Mouse (Mus musculus): Measurements from ENCODE around the gene Hes3. TPM values are rescaled to one million over a fixed set of nuclear protein-coding genes. Genes with fewer than 3 reads are reported as not detected.

The Hes3 gene
- polyA plus RNA-seq, 1 experiment from 2014 or later = not detected

- H3K9ac ChIP-seq (ENCODE audit: low read length) = no peak overlapping the region
- H3K4me1 ChIP-seq (ENCODE audit: control insufficient read depth, insufficient read depth, low read length) = peaks cover 19% of the 10 kb centered on the region
- H3K4me2 ChIP-seq (ENCODE audit: low read depth, low read length) = no peak overlapping the region
- no peak overlapping the region for H3K4me3 ChIP-seq (replicated peaks; ENCODE audit: low read length)
- peaks cover 19% of the 10 kb centered on the region for H3K27me3 ChIP-seq (ENCODE audit: control insufficient read depth, insufficient read depth, low read length)
- no peak overlapping the region for H3K27ac ChIP-seq (ENCODE audit: low read length)
- H3K9me3 ChIP-seq (replicated peaks; ENCODE audit: control insufficient read depth, low read length) = no peaks in the 10 kb centered on the region
- 55% methylated on average over 10 of the region's 10 CpGs for WGBS
- no peak for ATAC-seq (ENCODE audit: insufficient read depth, low FRiP score)
- H3K36me3 ChIP-seq (ENCODE audit: control insufficient read depth, insufficient read depth, low read length) = no peaks in the 10 kb centered on the region
These were observed 14.8 kb downstream of the Hes3 start for GRCm38 (mm10) chr4:152276389-152277347.

GRCm38 (mm10) chr4:152274681-152275131 lies 16.8 kb downstream of the Hes3 start:
- 2% methylated on average over 20 of the region's 20 CpGs for WGBS
- H3K4me1 ChIP-seq (ENCODE audit: control insufficient read depth, insufficient read depth, low read length) = peaks cover 27% of the 10 kb centered on the region

GRCm38 (mm10) chr4:152273621-152274236 lies 17.7 kb downstream of the Hes3 start, which contains the start of gene Gpr153:
TSS of gene Gpr153 (plus strand) at chr4:152274232.
- H3K27ac ChIP-seq (ENCODE audit: low read length) = peak within 1 kb of the TSS; percentile 92
- no peaks in the 10 kb centered on the region for H3K9me3 ChIP-seq (replicated peaks; ENCODE audit: control insufficient read depth, low read length)
- peak within 1 kb of the TSS; percentile 66 for H3K4me3 ChIP-seq (replicated peaks; ENCODE audit: low read length)
- peak; percentile 79 for ATAC-seq (ENCODE audit: insufficient read depth, low FRiP score)
- H3K4me2 ChIP-seq (ENCODE audit: low read depth, low read length) = peak within 1 kb of the TSS; percentile 92
- peaks cover 27% of the 10 kb centered on the region for H3K4me1 ChIP-seq (ENCODE audit: control insufficient read depth, insufficient read depth, low read length)
- peaks cover 9% of the 10 kb centered on the region; the same call in 1 of the 2 replicates for H3K27me3 ChIP-seq (ENCODE audit: control insufficient read depth, insufficient read depth, low read length)
- under 1% methylated on average over 45 of the region's 48 CpGs for WGBS
- peak within 1 kb of the TSS; percentile 83 for H3K9ac ChIP-seq (ENCODE audit: low read length)
- H3K36me3 ChIP-seq (ENCODE audit: control insufficient read depth, insufficient read depth, low read length) = no peaks in the 10 kb centered on the region

More at GRCm38 (mm10) chr4:152274681-152275131, 16.8 kb downstream of the Hes3 start:
- Histone ChIP-seq H3K4me3 (replicated peaks; ENCODE audit: low read length) (peak overlapping the region; percentile 66), H3K27me3 (ENCODE audit: control insufficient read depth, insufficient read depth, low read length) (peaks cover 13% of the 10 kb centered on the region), H3K9me3 (replicated peaks; ENCODE audit: control insufficient read depth, low read length) (no peaks in the 10 kb centered on the region), H3K36me3 (ENCODE audit: control insufficient read depth, insufficient read depth, low read length) (no peaks in the 10 kb centered on the region), H3K9ac (ENCODE audit: low read length) (peak overlapping the region; percentile 83), H3K27ac (ENCODE audit: low read length) (peak overlapping the region; percentile 92), H3K4me2 (ENCODE audit: low read depth, low read length) (peak overlapping the region; percentile 92)
- peak; percentile 25; the same call in 1 of the 2 replicates for ATAC-seq (ENCODE audit: insufficient read depth, low FRiP score)

- no peaks in the 10 kb centered on the region for H3K9me3 ChIP-seq (replicated peaks; ENCODE audit: control insufficient read depth, low read length)
- no peaks in the 10 kb centered on the region for H3K36me3 ChIP-seq (ENCODE audit: control insufficient read depth, insufficient read depth, low read length)
- H3K4me2 ChIP-seq (ENCODE audit: low read depth, low read length) = no peak overlapping the region
- H3K27me3 ChIP-seq (ENCODE audit: control insufficient read depth, insufficient read depth, low read length) = peaks cover 9% of the 10 kb centered on the region; the same call in 1 of the 2 replicates
- peak overlapping the region; percentile 92 for H3K27ac ChIP-seq (ENCODE audit: low read length)
- H3K4me1 ChIP-seq (ENCODE audit: control insufficient read depth, insufficient read depth, low read length) = peaks cover 27% of the 10 kb centered on the region
- no peak overlapping the region for H3K9ac ChIP-seq (ENCODE audit: low read length)
- ATAC-seq (ENCODE audit: insufficient read depth, low FRiP score) = no peak
- WGBS = 43% methylated on average over 3 of the region's 3 CpGs
- no peak overlapping the region for H3K4me3 ChIP-seq (replicated peaks; ENCODE audit: low read length)
These were observed 18.3 kb downstream of the Hes3 start for GRCm38 (mm10) chr4:152273191-152273590.

- WGBS = 25% methylated on average over 9 of the region's 9 CpGs
- H3K4me1 ChIP-seq (ENCODE audit: control insufficient read depth, insufficient read depth, low read length) = peaks cover 27% of the 10 kb centered on the region
- H3K4me2 ChIP-seq (ENCODE audit: low read depth, low read length) = no peak overlapping the region
These were observed 18.9 kb downstream of the Hes3 start for GRCm38 (mm10) chr4:152272449-152273049.

GRCm38 (mm10) chr4:152272006-152272405 lies 19.5 kb downstream of the Hes3 start:
- ATAC-seq (ENCODE audit: insufficient read depth, low FRiP score) = peak; percentile 26; the same call in 1 of the 2 replicates
- no peak overlapping the region; the same call in 1 of the 2 replicates for H3K9ac ChIP-seq (ENCODE audit: low read length)
- H3K36me3 ChIP-seq (ENCODE audit: control insufficient read depth, insufficient read depth, low read length) = no peaks in the 10 kb centered on the region
- peaks cover 9% of the 10 kb centered on the region; the same call in 1 of the 2 replicates for H3K27me3 ChIP-seq (ENCODE audit: control insufficient read depth, insufficient read depth, low read length)
- peaks cover 27% of the 10 kb centered on the region for H3K4me1 ChIP-seq (ENCODE audit: control insufficient read depth, insufficient read depth, low read length)
- no peaks in the 10 kb centered on the region for H3K9me3 ChIP-seq (replicated peaks; ENCODE audit: control insufficient read depth, low read length)
- WGBS = 59% methylated on average over 7 of the region's 7 CpGs
- H3K27ac ChIP-seq (ENCODE audit: low read length) = peak overlapping the region; percentile 92
- no peak overlapping the region for H3K4me3 ChIP-seq (replicated peaks; ENCODE audit: low read length)
- no peak overlapping the region for H3K4me2 ChIP-seq (ENCODE audit: low read depth, low read length)

More at GRCm38 (mm10) chr4:152272449-152273049, 18.9 kb downstream of the Hes3 start:
- H3K9me3 ChIP-seq (replicated peaks; ENCODE audit: control insufficient read depth, low read length) = no peaks in the 10 kb centered on the region
- H3K4me3 ChIP-seq (replicated peaks; ENCODE audit: low read length) = no peak overlapping the region
- ATAC-seq (ENCODE audit: insufficient read depth, low FRiP score) = peak; percentile 45
- H3K9ac ChIP-seq (ENCODE audit: low read length) = no peak overlapping the region; the same call in 1 of the 2 replicates
- H3K27ac ChIP-seq (ENCODE audit: low read length) = peak overlapping the region; percentile 92
- peaks cover 9% of the 10 kb centered on the region; the same call in 1 of the 2 replicates for H3K27me3 ChIP-seq (ENCODE audit: control insufficient read depth, insufficient read depth, low read length)
- no peaks in the 10 kb centered on the region for H3K36me3 ChIP-seq (ENCODE audit: control insufficient read depth, insufficient read depth, low read length)

- H3K4me3 ChIP-seq (replicated peaks; ENCODE audit: low read length) = no peak overlapping the region
- H3K9me3 ChIP-seq (replicated peaks; ENCODE audit: control insufficient read depth, low read length) = no peaks in the 10 kb centered on the region
- no peaks in the 10 kb centered on the region for H3K36me3 ChIP-seq (ENCODE audit: control insufficient read depth, insufficient read depth, low read length)
- no peak overlapping the region for H3K4me2 ChIP-seq (ENCODE audit: low read depth, low read length)
- H3K4me1 ChIP-seq (ENCODE audit: control insufficient read depth, insufficient read depth, low read length) = peaks cover 27% of the 10 kb centered on the region
- H3K27ac ChIP-seq (ENCODE audit: low read length) = peak overlapping the region; percentile 92
- no peak for ATAC-seq (ENCODE audit: insufficient read depth, low FRiP score)
- H3K27me3 ChIP-seq (ENCODE audit: control insufficient read depth, insufficient read depth, low read length) = peaks cover 9% of the 10 kb centered on the region; the same call in 1 of the 2 replicates
- no peak overlapping the region for H3K9ac ChIP-seq (ENCODE audit: low read length)
- WGBS = 93% methylated on average over 11 of the region's 11 CpGs
These were observed 20.1 kb downstream of the Hes3 start for GRCm38 (mm10) chr4:152271334-152271733.

GRCm38 (mm10) chr4:152270599-152270998 lies 20.9 kb downstream of the Hes3 start:
- no peak overlapping the region for H3K27ac ChIP-seq (ENCODE audit: low read length)
- no peak overlapping the region for H3K9ac ChIP-seq (ENCODE audit: low read length)
- no peak overlapping the region for H3K4me2 ChIP-seq (ENCODE audit: low read depth, low read length)
- H3K4me1 ChIP-seq (ENCODE audit: control insufficient read depth, insufficient read depth, low read length) = peaks cover 27% of the 10 kb centered on the region
- H3K27me3 ChIP-seq (ENCODE audit: control insufficient read depth, insufficient read depth, low read length) = peaks cover 9% of the 10 kb centered on the region; the same call in 1 of the 2 replicates
- no peak for ATAC-seq (ENCODE audit: insufficient read depth, low FRiP score)
- H3K9me3 ChIP-seq (replicated peaks; ENCODE audit: control insufficient read depth, low read length) = no peaks in the 10 kb centered on the region
- H3K36me3 ChIP-seq (ENCODE audit: control insufficient read depth, insufficient read depth, low read length) = no peaks in the 10 kb centered on the region
- no peak overlapping the region for H3K4me3 ChIP-seq (replicated peaks; ENCODE audit: low read length)
- 84% methylated on average over 9 of the region's 9 CpGs for WGBS
